Mouse (Mus musculus) hindbrain, postnatal 0 days (tissue): ENCODE results near the gene Khdc3. TPM values are rescaled to one million over a fixed set of nuclear protein-coding genes. Genes with fewer than 3 reads are reported as not detected.

Experiments used
- ATAC-seq: fragments of 200-750 bp; cut with Nextera tagmentation; 2 replicates; pipeline ENCODE4 v1.8.0; 2017; ENCODE audit warnings: mild to moderate bottlenecking, moderate TSS enrichment, moderate library complexity
- DNase-seq: peaks from one replicate; pipeline ENCODE4 v3.0.0-alpha.2; 2015; ENCODE audit warnings: low spot score
- H3K27ac ChIP-seq: fragments of 300-500 bp; sonication (generic); 2 replicates; pipeline ENCODE4 v1.5.1; 2014; ENCODE audit warnings: mild to moderate bottlenecking
- H3K27me3 ChIP-seq: fragments of 300-500 bp; sonication (generic); 2 replicates; pipeline ENCODE4 v1.6.1; 2014; ENCODE audit warnings: low read length, mixed read lengths; ENCODE audit not compliant: insufficient read depth
- H3K36me3 ChIP-seq: fragments of 300-500 bp; sonication (generic); 2 replicates; pipeline ENCODE4 v1.6.1; 2014; ENCODE audit warnings: low read length, mixed read lengths; ENCODE audit not compliant: insufficient read depth
- H3K4me1 ChIP-seq: fragments of 300-500 bp; sonication (generic); 2 replicates; pipeline ENCODE4 v1.6.1; 2014; ENCODE audit warnings: antibody characterized with exemption, low read length, mixed read lengths; ENCODE audit not compliant: insufficient read depth
- H3K4me2 ChIP-seq: fragments of 300-500 bp; sonication (generic); 2 replicates; pipeline ENCODE4 v1.6.1; 2014; ENCODE audit warnings: low read depth, mild to moderate bottlenecking, low read length, moderate library complexity, mixed read lengths
- H3K4me3 ChIP-seq: fragments of 300-500 bp; sonication (generic); 2 replicates; pipeline ENCODE4 v1.5.1; 2014; ENCODE audit warnings: low read length
- H3K9ac ChIP-seq: fragments of 300-500 bp; sonication (generic); replicated peaks from 2 replicates; pipeline ENCODE4 v1.6.1; 2014; ENCODE audit warnings: mild to moderate bottlenecking, low read length, moderate library complexity, mixed read lengths
- H3K9me3 ChIP-seq: fragments of 300-500 bp; sonication (generic); 2 replicates; pipeline ENCODE4 v1.6.1; 2016; ENCODE audit warnings: low read length, mixed read lengths
- CTCF ChIP-seq: IDR thresholded peaks from 2 replicates; pipeline ENCODE4 v1.5.1; 2016; ENCODE audit warnings: antibody characterized with exemption, control low read depth, low read depth
- WGBS: fragments of 180-500 bp; shearing (Covaris S2); extraction: QIAGEN DNeasy Blood & Tissue Kit; methylation state at CpG from one replicate; pipeline ENCODE4 v1.1.7; 2014; 5-methylcytosine and 5-hydroxymethylcytosine counted together
- polyA plus RNA-seq: library from polyadenylated mRNA; unstranded; fragments of >200 nt; fragmentation: Nextera tagmentation; extraction: Ambion mirVana; gene quantifications from 2 replicates; pipeline ENCODE4 v1.2.1, GENCODE M21; 2015
- total RNA-seq: library from RNA; depleted of rRNA; stranded (reverse); fragments of >200 nt; gene quantifications from 2 replicates; pipeline ENCODE4 v1.2.3, GENCODE M21; 2014; rRNA removed

The Khdc3 gene
- total RNA-seq: not detected in 2 replicates
- polyA plus RNA-seq: 0.21 and 0.26 TPM in 2 replicates

DNA sequence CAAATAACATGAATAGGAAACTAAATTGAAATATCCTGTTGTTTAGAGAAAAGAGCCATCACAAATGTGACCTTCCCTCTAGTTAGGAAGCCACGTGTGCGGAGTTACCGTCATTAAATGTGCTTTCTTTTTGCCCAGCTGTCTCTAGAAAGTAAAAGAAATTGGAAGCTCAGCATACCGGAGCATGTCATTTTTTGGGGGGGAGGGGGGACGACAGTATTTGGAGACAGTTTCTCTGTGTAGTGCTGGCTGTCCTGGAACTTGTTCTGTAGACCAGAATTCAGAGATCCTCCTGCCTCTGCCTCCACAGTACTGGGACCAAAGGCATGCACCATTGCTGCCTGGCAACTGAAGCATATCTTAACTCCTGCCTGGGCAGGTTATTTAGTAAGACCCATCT is at the start of gene Khdc3:
Khdc3 (plus strand) TSS at position 301 of the 400 bp plus-strand sequence.
- Histone ChIP-seq H3K9ac (no peak within 1 kb of the TSS), H3K27me3 (no peaks in the 10 kb centered on the region; the same call in 1 of the 2 replicates), H3K36me3 (no peaks in the 10 kb centered on the region), H3K4me1 (no peaks in the 10 kb centered on the region), H3K27ac (no peak within 1 kb of the TSS), H3K4me2 (no peak within 1 kb of the TSS), H3K9me3 (no peaks in the 10 kb centered on the region), H3K4me3 (no peak within 1 kb of the TSS)
- ATAC-seq (no peak), DNase-seq (no peak)
- TF ChIP-seq CTCF: no peak
- WGBS: 89% methylated on average over 5 of the region's 5 CpGs

DNA sequence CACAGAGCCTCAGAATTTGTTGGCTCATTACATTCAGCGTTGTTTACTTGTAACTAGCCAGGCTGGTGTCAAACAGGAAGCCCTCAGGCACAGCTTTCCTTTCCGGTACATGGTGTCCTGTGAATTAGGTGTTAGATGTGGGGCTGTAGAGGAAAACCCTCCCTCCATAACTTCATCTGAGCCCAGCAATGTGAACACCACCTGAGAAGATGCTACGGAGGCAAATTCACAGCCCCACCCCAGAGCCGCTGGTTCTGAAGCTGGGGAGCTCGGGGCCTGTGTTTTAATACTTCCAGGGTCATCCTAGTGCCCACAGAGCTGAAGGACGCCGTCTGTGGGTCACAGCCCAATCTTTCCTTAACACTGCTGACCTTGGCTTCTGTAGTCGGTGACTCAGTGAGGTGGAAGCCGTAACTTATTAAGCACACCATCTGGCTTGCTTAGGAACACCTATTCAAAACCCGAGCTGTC is 46.2 kb upstream of the Khdc3 start:
- Histone ChIP-seq H3K9me3 (no peaks in the 10 kb centered on the region), H3K4me2 (no peak overlapping the region), H3K27me3 (no peaks in the 10 kb centered on the region), H3K4me1 (no peaks in the 10 kb centered on the region), H3K27ac (no peak overlapping the region; the same call in 1 of the 2 replicates), H3K36me3 (no peaks in the 10 kb centered on the region), H3K4me3 (no peak overlapping the region), H3K9ac (no peak overlapping the region)
- no peak for TF ChIP-seq CTCF
- DNase-seq (no peak), ATAC-seq (no peak)
- WGBS: 64% methylated on average over 10 of the region's 10 CpGs

DNA sequence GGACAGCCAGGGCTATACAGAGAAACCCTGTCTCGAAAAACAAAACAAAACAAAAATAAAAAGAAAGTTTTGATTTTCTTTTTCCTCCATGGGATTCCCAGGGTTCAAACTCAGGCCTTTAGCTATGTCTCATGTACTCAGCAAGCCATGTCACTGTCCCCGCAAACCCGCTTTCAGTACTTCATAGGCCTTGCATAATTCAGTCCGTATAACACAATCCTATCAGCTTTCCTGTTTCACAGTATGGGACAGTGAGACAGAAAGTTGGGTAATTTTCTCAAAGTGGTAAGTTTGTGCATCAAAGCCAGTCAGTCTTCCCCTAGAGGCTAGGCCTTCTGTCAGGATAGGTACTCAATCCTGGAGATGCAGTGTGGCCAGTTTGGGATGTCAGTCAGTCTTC is 42.4 kb upstream of the Khdc3 start:
- Histone ChIP-seq H3K4me1 (no peaks in the 10 kb centered on the region), H3K27ac (no peak overlapping the region), H3K36me3 (no peaks in the 10 kb centered on the region), H3K4me3 (no peak overlapping the region), H3K4me2 (no peak overlapping the region), H3K9me3 (no peaks in the 10 kb centered on the region), H3K9ac (no peak overlapping the region), H3K27me3 (no peaks in the 10 kb centered on the region)
- WGBS: 90% methylated on average over 4 of the region's 4 CpGs
- ATAC-seq (no peak), DNase-seq (no peak)
- no peak for TF ChIP-seq CTCF

GRCm38 (mm10) chr9:73063621-73064290 is 37.9 kb upstream of the Khdc3 start:
- Histone ChIP-seq H3K4me2 (peak overlapping the region; percentile 30), H3K27me3 (no peaks in the 10 kb centered on the region), H3K36me3 (no peaks in the 10 kb centered on the region), H3K9ac (0 out of 2 replicates have a peak overlapping the region, but pooled peaks have one; percentile 19), H3K9me3 (no peaks in the 10 kb centered on the region), H3K4me3 (no peak overlapping the region), H3K4me1 (no peaks in the 10 kb centered on the region), H3K27ac (no peak overlapping the region)
- ATAC-seq: no peak
- 31% methylated on average over 15 of the region's 15 CpGs for WGBS
- no peak for TF ChIP-seq CTCF
- DNase-seq: no peak

DNA sequence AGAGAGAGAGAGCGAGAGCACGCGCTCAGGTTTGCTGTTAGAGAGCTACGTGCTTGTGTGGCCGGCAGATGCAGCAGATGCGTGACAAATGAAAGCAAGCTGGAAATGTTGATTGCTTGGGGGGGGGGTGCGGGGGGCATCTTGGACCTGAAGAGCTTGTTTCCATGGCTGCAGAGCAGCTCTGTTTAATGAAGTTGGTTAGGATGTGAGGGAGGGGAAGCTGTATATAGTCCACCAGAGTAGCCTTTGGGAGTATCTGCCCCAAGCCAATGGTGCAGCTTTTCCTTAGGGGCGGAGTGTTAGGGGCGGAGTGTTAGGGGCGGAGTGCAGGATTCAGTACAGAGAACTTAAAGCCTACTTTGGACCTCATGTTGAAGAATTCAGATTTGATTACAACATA is 34.5 kb upstream of the Khdc3 start:
- no peaks in the 10 kb centered on the region for H3K4me1 ChIP-seq
- H3K27me3 ChIP-seq: no peaks in the 10 kb centered on the region
- H3K4me3 ChIP-seq: no peak overlapping the region
- ATAC-seq (peak; percentile 71), DNase-seq (peak; percentile 27)
- peak overlapping the region; percentile 25; the same call in 1 of the 2 replicates for H3K4me2 ChIP-seq
- 37% methylated on average over 10 of the region's 10 CpGs for WGBS
- no peak for TF ChIP-seq CTCF
- 0 out of 2 replicates have a peak, but pooled peaks cover 2% of the 10 kb centered on the region for H3K9me3 ChIP-seq
- H3K27ac ChIP-seq: no peak overlapping the region
- no peaks in the 10 kb centered on the region for H3K36me3 ChIP-seq
- no peak overlapping the region for H3K9ac ChIP-seq

DNA sequence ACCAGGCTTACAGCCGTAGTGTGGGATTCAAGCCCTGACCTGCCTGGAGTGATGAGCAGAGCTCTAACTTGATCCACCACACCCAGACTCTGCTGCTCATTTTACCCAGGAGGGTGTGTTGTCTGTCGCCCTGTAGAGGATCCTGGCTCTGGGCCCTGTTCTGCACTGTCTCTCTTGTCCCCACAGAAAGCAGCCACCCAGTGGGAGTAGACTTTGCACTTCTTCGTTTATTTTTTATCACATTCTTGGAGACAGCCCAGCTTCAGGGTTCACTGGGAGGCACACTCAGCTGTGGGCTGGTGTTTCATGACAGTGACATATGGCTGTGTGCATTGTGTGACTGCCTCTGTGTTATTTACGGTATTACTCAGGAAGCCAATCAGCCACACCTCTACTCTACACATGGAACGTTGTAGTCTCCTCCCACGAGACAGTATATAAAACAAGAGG is 33.4 kb upstream of the Khdc3 start:
- H3K9me3 ChIP-seq: 0 out of 2 replicates have a peak, but pooled peaks cover 2% of the 10 kb centered on the region
- no peak overlapping the region for H3K4me2 ChIP-seq
- WGBS: 57% methylated on average over 6 of the region's 6 CpGs
- no peak overlapping the region for H3K9ac ChIP-seq
- ATAC-seq: no peak
- TF ChIP-seq CTCF: no peak
- DNase-seq: no peak
- H3K4me1 ChIP-seq: no peaks in the 10 kb centered on the region
- H3K27me3 ChIP-seq: no peaks in the 10 kb centered on the region
- H3K4me3 ChIP-seq: no peak overlapping the region
- H3K36me3 ChIP-seq: no peaks in the 10 kb centered on the region
- H3K27ac ChIP-seq: no peak overlapping the region

DNA sequence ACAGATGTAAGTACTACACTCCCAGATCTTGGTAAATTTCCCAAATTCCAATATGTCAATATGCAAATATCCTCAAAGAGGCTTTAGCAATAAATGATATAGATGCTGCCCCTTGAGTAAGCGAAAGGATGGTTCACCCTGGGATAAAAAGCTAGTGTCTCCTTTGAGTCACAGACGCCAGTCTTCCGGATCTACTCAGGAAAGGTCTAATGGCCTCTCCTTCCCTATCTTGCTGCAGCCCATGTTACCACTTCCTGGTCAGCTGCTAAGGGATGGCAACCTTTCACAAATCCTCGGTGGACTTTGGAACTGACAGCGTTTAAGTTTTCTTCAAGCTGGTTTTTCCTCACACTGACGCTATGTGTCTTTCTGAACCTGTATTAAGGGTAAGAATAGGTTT is 32.9 kb upstream of the Khdc3 start:
- Histone ChIP-seq H3K4me2 (no peak overlapping the region), H3K27me3 (no peaks in the 10 kb centered on the region), H3K9me3 (0 out of 2 replicates have a peak, but pooled peaks cover 2% of the 10 kb centered on the region), H3K4me3 (no peak overlapping the region), H3K36me3 (no peaks in the 10 kb centered on the region), H3K27ac (no peak overlapping the region), H3K4me1 (no peaks in the 10 kb centered on the region), H3K9ac (no peak overlapping the region)
- no peak for TF ChIP-seq CTCF
- ATAC-seq: no peak
- WGBS: 88% methylated on average over 6 of the region's 6 CpGs
- no peak for DNase-seq
